Mouse (Mus musculus): Measurements from ENCODE around the gene Slc25a16. TPM values are rescaled to one million over a fixed set of nuclear protein-coding genes. Genes with fewer than 3 reads are reported as not detected.

Gene Slc25a16
- polyA plus RNA-seq, 1 experiment from 2014 or later: 19.3 TPM

DNA sequence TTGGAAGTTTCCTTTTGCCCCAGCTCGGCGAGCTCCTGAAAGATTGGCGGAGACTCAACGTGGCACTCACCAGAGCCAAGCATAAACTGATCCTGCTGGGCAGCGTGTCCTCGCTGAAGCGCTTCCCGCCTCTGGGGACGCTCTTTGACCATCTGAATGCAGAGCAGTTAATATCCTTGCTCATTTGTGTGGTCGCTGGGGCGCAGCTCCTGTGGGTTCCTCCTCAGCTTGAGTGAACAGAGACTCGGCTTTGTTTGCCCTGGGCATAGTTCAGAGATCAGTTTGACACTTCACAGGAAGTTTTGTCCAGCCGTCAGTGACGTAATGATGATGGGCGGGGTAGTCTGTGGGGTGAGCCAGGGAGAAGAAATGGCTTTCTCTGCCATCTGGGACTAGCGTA, 51.4 kb downstream of the Slc25a16 start:
- Histone ChIP-seq H3K27me3 (ENCODE audit: control insufficient read depth, insufficient read depth, low read length) (no peaks in the 10 kb centered on the region), H3K9ac (replicated peaks; ENCODE audit: low read depth, low read length) (no peak overlapping the region), H3K4me2 (ENCODE audit: low read depth, low read length) (no peak overlapping the region), H3K27ac (ENCODE audit: low read depth, low read length) (no peak overlapping the region), H3K4me3 (ENCODE audit: low read depth, low read length) (no peak overlapping the region), H3K36me3 (ENCODE audit: control insufficient read depth, insufficient read depth, low read length) (0 out of 2 replicates have a peak, but pooled peaks cover 9% of the 10 kb centered on the region), H3K4me1 (ENCODE audit: control insufficient read depth, insufficient read depth, low read length) (no peaks in the 10 kb centered on the region), H3K9me3 (ENCODE audit: control insufficient read depth, low read length) (no peaks in the 10 kb centered on the region)
- no peak for ATAC-seq (ENCODE audit: low read depth)
- 72% methylated on average over 16 of the region's 16 CpGs for WGBS

DNA sequence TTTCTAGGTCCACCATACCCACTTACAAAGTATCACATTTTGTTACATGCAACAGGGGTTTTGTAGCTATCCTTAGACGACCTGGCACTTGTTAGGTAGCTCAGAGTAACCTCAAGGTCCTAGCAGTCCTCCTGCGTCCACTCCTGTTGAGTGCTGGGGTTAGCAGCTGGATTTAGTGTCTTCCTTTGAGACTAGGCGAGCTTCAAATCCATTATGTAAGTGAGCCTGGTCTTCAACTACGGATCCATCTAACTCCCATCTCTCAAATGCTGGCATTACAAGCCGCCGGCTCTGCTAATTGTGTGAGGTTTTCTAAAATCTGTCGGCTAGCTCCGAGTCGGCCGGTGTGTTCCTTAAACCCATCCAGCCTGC, 59.2 kb downstream of the Slc25a16 start:
- ATAC-seq (ENCODE audit: low read depth): no peak; the same call in 1 of the 2 replicates
- peak overlapping the region; percentile 55 for H3K4me2 ChIP-seq (ENCODE audit: low read depth, low read length)
- peaks cover 9% of the 10 kb centered on the region for H3K36me3 ChIP-seq (ENCODE audit: control insufficient read depth, insufficient read depth, low read length)
- H3K9me3 ChIP-seq (ENCODE audit: control insufficient read depth, low read length): no peaks in the 10 kb centered on the region
- peaks cover 10% of the 10 kb centered on the region; the same call in 1 of the 2 replicates for H3K4me1 ChIP-seq (ENCODE audit: control insufficient read depth, insufficient read depth, low read length)
- 9% methylated on average over 10 of the region's 10 CpGs for WGBS
- H3K9ac ChIP-seq (replicated peaks; ENCODE audit: low read depth, low read length): peak overlapping the region; percentile 97
- H3K27ac ChIP-seq (ENCODE audit: low read depth, low read length): peak overlapping the region; percentile 82; the same call in 1 of the 2 replicates
- no peaks in the 10 kb centered on the region for H3K27me3 ChIP-seq (ENCODE audit: control insufficient read depth, insufficient read depth, low read length)
- peak overlapping the region; percentile 77 for H3K4me3 ChIP-seq (ENCODE audit: low read depth, low read length)

GRCm38 (mm10) chr10:62980039-62980954, 59.9 kb downstream of the Slc25a16 start, which contains the start of gene Rufy2:
Gene Rufy2, plus strand, starts transcription at chr10:62980223.
- Histone ChIP-seq H3K4me1 (ENCODE audit: control insufficient read depth, insufficient read depth, low read length) (peaks cover 10% of the 10 kb centered on the region; the same call in 1 of the 2 replicates), H3K4me3 (ENCODE audit: low read depth, low read length) (peak within 1 kb of the TSS; percentile 77), H3K36me3 (ENCODE audit: control insufficient read depth, insufficient read depth, low read length) (peaks cover 15% of the 10 kb centered on the region), H3K27ac (ENCODE audit: low read depth, low read length) (peak within 1 kb of the TSS; percentile 82), H3K9me3 (ENCODE audit: control insufficient read depth, low read length) (no peaks in the 10 kb centered on the region), H3K4me2 (ENCODE audit: low read depth, low read length) (peak within 1 kb of the TSS; percentile 61), H3K27me3 (ENCODE audit: control insufficient read depth, insufficient read depth, low read length) (no peaks in the 10 kb centered on the region), H3K9ac (replicated peaks; ENCODE audit: low read depth, low read length) (peak within 1 kb of the TSS; percentile 97)
- whole genome bisulfite sequencing: under 1% methylated on average over 73 of the region's 77 CpGs
- peak; percentile 94 for ATAC-seq (ENCODE audit: low read depth)

GRCm38 (mm10) chr10:62984072-62984471, 63.6 kb downstream of the Slc25a16 start:
- no peak overlapping the region for H3K4me3 ChIP-seq (ENCODE audit: low read depth, low read length)
- no peaks in the 10 kb centered on the region for H3K9me3 ChIP-seq (ENCODE audit: control insufficient read depth, low read length)
- peaks cover 23% of the 10 kb centered on the region for H3K36me3 ChIP-seq (ENCODE audit: control insufficient read depth, insufficient read depth, low read length)
- H3K9ac ChIP-seq (replicated peaks; ENCODE audit: low read depth, low read length): no peak overlapping the region
- no peak for ATAC-seq (ENCODE audit: low read depth)
- 94% methylated on average over 11 of the region's 11 CpGs for WGBS
- H3K4me1 ChIP-seq (ENCODE audit: control insufficient read depth, insufficient read depth, low read length): peaks cover 10% of the 10 kb centered on the region; the same call in 1 of the 2 replicates
- H3K27me3 ChIP-seq (ENCODE audit: control insufficient read depth, insufficient read depth, low read length): no peaks in the 10 kb centered on the region
- no peak overlapping the region for H3K4me2 ChIP-seq (ENCODE audit: low read depth, low read length)
- H3K27ac ChIP-seq (ENCODE audit: low read depth, low read length): no peak overlapping the region

DNA sequence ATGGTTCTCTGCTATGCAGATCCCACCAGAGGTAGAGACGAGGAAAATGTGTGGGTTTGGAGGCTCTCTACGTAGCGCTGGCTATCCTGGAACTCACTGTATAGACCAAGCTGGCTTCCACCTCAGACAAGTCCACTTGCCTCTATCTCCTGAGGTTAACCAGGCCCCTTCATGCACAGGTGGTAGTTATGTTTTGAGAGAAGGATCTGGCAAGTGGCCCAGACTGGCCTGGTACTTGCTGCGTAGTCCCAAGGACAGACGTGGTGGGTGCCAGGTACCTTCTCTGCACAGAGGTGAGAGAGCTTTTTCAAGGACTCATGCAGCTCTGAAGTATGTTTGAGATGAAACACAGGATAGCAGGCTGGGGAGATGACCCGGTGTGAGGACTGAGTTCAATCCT, 64.1 kb downstream of the Slc25a16 start:
- Histone ChIP-seq H3K36me3 (ENCODE audit: control insufficient read depth, insufficient read depth, low read length) (peaks cover 24% of the 10 kb centered on the region), H3K4me1 (ENCODE audit: control insufficient read depth, insufficient read depth, low read length) (peaks cover 8% of the 10 kb centered on the region; the same call in 1 of the 2 replicates), H3K4me2 (ENCODE audit: low read depth, low read length) (no peak overlapping the region), H3K27me3 (ENCODE audit: control insufficient read depth, insufficient read depth, low read length) (no peaks in the 10 kb centered on the region), H3K27ac (ENCODE audit: low read depth, low read length) (no peak overlapping the region), H3K4me3 (ENCODE audit: low read depth, low read length) (no peak overlapping the region), H3K9ac (replicated peaks; ENCODE audit: low read depth, low read length) (no peak overlapping the region), H3K9me3 (ENCODE audit: control insufficient read depth, low read length) (no peaks in the 10 kb centered on the region)
- no peak for ATAC-seq (ENCODE audit: low read depth)
- 97% methylated on average over 6 of the region's 6 CpGs for WGBS

GRCm38 (mm10) chr10:62987341-62987740, 66.9 kb downstream of the Slc25a16 start:
- H3K9ac ChIP-seq (replicated peaks; ENCODE audit: low read depth, low read length): no peak overlapping the region
- no peaks in the 10 kb centered on the region for H3K27me3 ChIP-seq (ENCODE audit: control insufficient read depth, insufficient read depth, low read length)
- H3K9me3 ChIP-seq (ENCODE audit: control insufficient read depth, low read length): no peaks in the 10 kb centered on the region
- no peak for ATAC-seq (ENCODE audit: low read depth)
- H3K4me3 ChIP-seq (ENCODE audit: low read depth, low read length): no peak overlapping the region
- H3K36me3 ChIP-seq (ENCODE audit: control insufficient read depth, insufficient read depth, low read length): peaks cover 49% of the 10 kb centered on the region
- H3K4me1 ChIP-seq (ENCODE audit: control insufficient read depth, insufficient read depth, low read length): no peaks in the 10 kb centered on the region
- no peak overlapping the region for H3K27ac ChIP-seq (ENCODE audit: low read depth, low read length)
- 32% methylated on average over 3 of the region's 3 CpGs for WGBS
- H3K4me2 ChIP-seq (ENCODE audit: low read depth, low read length): no peak overlapping the region

GRCm38 (mm10) chr10:62990636-62991035, 70.2 kb downstream of the Slc25a16 start:
- peaks cover 56% of the 10 kb centered on the region for H3K36me3 ChIP-seq (ENCODE audit: control insufficient read depth, insufficient read depth, low read length)
- 95% methylated on average over 15 of the region's 15 CpGs for WGBS
- no peak for ATAC-seq (ENCODE audit: low read depth)

GRCm38 (mm10) chr10:62993991-62994390, 73.6 kb downstream of the Slc25a16 start:
- Histone ChIP-seq H3K9me3 (ENCODE audit: control insufficient read depth, low read length) (no peaks in the 10 kb centered on the region), H3K4me1 (ENCODE audit: control insufficient read depth, insufficient read depth, low read length) (no peaks in the 10 kb centered on the region)
- 80% methylated on average over 6 of the region's 9 CpGs for WGBS

More at GRCm38 (mm10) chr10:62990636-62991035, 70.2 kb downstream of the Slc25a16 start:
- no peaks in the 10 kb centered on the region for H3K27me3 ChIP-seq (ENCODE audit: control insufficient read depth, insufficient read depth, low read length)
- no peak overlapping the region for H3K27ac ChIP-seq (ENCODE audit: low read depth, low read length)
- no peaks in the 10 kb centered on the region for H3K4me1 ChIP-seq (ENCODE audit: control insufficient read depth, insufficient read depth, low read length)
- H3K9ac ChIP-seq (replicated peaks; ENCODE audit: low read depth, low read length): no peak overlapping the region
- no peak overlapping the region for H3K4me2 ChIP-seq (ENCODE audit: low read depth, low read length)
- H3K4me3 ChIP-seq (ENCODE audit: low read depth, low read length): no peak overlapping the region
- H3K9me3 ChIP-seq (ENCODE audit: control insufficient read depth, low read length): no peaks in the 10 kb centered on the region

More at GRCm38 (mm10) chr10:62993991-62994390, 73.6 kb downstream of the Slc25a16 start:
- no peak overlapping the region for H3K27ac ChIP-seq (ENCODE audit: low read depth, low read length)
- peaks cover 77% of the 10 kb centered on the region for H3K36me3 ChIP-seq (ENCODE audit: control insufficient read depth, insufficient read depth, low read length)
- no peak overlapping the region for H3K4me2 ChIP-seq (ENCODE audit: low read depth, low read length)
- H3K27me3 ChIP-seq (ENCODE audit: control insufficient read depth, insufficient read depth, low read length): no peaks in the 10 kb centered on the region
- no peak overlapping the region for H3K4me3 ChIP-seq (ENCODE audit: low read depth, low read length)
- H3K9ac ChIP-seq (replicated peaks; ENCODE audit: low read depth, low read length): no peak overlapping the region
- ATAC-seq (ENCODE audit: low read depth): no peak
